Mouse (Mus musculus) 416B (cell line): ENCODE measurements around the gene Gpatch2.

ENCODE experiments used
- DNase-seq: peaks from one replicate; pipeline ENCODE4 v3.0.0; 2011; ENCODE audit warnings: low read depth

Gpatch2 gene

DNA sequence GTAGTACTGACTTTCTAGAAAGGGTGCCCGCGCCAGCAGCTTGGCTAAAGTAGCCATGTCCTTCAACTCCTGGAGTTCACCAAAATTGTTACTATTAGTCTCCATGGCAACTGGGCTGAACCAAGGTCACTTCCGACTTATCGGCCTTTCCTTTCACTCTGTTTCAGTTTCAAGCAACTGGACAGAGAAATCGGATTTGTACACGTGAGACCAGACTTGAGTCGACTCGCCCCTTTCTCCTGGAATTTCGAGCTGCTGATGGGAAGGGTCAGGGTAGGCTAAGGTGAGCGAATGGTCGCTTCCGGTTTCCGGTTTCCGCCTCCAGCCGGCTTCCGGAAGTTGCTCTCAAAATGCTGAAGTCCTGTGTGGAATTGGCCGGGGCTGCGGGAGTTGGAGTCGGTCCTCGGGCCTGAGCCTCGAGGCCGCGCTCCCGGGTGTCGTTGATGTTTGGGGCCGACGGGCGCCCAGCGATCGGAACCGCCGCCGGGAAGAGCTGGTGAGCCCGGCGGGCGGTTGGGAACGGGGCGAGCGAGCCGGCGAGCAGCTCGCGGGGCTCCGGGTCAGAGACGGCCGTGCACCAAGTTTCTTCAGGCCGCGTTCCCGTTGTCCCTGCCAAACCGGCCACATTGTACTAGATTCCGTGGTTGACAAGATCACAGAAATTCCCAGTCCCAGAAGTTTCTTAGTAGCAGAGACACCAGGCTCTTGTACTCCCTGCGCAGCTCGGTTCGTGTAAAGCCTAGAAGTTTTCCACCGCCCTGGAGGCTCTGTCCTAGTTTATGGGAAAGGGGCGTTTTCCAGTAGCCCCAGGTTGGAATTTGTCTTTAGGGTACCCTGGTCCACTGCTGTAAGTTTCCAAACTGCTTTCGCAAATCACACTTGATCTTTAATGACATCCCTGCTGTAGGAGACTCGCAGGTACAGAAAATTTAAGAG lies at the start of gene Gpatch2, which contains the start of gene Spata17:
Gpatch2 (plus strand) TSS at position 328 of the 936 bp plus-strand sequence.
Spata17 (minus strand) TSS at position 285 of the 936 bp plus-strand sequence.
- DNase-seq = peak; percentile 85

DNA sequence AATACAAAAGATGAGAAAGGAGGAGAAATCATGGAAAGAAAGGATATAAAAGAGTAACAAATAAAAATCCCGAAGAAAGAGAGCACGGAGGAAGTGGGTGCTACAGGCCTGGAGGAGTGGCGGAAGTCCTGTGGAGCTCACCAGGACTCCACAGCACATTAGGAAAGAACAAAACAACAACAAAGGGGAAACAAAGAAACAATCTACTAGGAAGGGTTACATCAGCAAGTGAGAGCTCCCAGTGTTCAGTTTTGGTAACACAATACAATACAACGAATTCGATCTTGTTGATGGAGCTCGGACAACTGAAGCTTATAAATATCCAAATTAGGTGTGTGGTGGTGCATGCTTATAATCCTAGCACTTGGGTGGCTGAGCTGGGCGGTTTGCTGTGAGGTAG lies 45.7 kb upstream of the Gpatch2 start:
- no peak for DNase-seq

DNA sequence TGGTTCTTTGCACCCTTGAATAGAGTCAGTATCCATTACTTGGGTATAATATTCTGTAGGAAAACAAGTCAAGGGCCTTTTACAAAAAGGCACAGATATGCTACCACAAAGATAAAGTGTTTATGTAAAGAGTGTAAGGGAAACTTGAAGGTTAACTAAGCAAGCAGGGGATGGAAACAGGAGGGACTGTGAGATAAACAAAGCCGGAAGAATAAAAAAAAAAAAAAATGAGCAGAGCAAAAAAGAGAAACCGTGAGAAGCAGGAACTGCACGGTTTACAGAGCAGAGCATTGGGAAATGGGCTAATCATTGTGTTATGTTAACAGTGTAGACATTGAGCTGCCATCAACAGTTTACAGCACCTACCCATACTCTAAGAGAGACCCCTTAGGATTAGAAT lies 44.9 kb upstream of the Gpatch2 start:
- DNase-seq = no peak

DNA sequence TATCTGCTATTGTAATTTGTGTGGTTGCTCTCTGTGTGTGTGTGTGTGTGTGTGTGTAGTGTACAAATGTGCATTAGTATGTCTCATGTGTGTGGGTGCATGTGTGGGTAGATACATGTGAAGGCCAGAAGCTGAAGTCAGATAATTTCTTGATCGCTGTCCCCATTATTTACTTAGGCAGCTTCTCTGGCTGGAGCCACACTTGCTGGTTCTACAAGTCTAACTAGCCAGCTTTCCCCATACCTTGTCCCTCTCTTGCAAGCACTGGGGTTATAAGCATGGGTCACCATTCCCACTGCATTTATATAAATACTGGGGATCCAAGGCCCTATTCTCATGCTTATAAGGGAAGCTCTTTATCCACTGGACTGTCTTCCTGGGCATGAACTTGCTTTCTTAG lies 39.3 kb upstream of the Gpatch2 start:
- DNase-seq = no peak

DNA sequence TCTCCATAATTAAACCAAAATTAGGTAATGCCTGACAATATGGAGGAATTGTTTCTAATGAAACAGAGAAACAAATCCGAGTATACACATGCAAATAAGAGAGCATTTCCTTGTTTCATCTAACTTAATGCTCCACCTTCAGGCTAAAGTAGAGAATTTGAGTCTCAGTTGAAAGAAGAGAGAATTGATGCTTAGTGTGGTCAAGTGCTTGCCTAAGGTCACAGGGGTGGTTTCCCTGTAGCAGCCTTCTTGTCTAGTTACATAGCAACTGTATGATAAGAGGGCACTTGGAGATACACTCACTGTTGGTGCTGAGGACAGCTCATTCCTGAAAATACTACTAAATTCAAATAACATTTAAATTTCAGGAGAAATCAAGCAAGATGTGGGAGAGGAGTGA lies 36.8 kb upstream of the Gpatch2 start:
- no peak for DNase-seq

DNA sequence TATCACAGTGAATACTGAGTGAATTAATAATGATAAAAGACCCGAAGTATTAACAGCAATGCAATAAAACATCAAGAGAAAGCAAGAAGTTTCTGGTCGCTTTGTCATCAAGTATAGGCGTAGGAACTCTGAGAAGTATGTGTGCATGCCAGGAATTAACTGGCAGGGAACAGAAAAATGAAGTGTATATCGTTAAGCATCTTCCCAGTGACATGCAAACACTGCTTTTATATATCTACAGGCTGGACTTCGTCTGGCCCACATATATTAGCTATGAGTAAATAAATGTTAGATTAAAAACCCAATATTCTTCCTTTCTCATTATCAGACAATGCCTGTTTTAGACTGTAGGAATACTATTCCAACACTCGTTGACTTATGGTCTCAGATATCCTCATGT lies 9.8 kb upstream of the Gpatch2 start:
- no peak for DNase-seq

DNA sequence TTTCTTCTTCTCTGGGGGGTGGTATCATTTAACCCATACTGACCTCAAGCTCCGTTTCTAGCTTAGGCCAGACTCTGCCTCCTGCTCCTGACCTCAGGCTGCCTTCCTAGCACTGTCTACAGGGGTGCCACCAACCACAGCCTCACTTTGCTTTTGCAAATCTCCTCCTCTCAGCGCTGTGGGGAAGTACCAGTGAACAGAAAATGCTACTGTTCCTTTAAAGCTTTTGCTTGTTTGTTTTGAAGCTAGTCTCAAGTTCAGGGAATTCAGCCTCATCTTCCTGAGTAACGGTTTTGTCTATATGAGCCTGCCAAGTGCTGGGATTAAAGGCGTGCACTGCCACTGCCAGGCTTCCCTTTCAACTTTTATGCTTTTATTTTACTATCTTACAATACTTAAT lies 5.8 kb upstream of the Gpatch2 start:
- DNase-seq = no peak

DNA sequence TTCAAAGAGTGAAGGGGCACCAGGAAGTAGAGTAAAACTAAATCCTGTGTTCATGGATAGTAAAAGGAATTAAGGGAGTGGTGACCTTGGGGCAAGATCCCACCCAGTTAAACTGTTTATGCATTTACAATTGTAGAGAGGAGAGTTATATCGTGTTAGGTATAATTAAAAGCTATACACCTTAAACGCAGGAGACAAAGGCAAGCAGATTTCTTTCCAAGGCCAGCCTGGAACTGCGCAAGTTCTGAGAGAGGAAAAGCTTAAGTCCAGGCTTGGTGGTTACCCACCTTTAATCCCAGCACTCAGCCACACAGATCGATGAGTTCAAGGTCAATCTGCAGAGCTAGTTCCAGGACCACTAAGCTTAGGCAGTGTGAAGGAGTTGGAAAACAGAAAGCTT lies 4.6 kb upstream of the Gpatch2 start:
- DNase-seq = no peak

DNA sequence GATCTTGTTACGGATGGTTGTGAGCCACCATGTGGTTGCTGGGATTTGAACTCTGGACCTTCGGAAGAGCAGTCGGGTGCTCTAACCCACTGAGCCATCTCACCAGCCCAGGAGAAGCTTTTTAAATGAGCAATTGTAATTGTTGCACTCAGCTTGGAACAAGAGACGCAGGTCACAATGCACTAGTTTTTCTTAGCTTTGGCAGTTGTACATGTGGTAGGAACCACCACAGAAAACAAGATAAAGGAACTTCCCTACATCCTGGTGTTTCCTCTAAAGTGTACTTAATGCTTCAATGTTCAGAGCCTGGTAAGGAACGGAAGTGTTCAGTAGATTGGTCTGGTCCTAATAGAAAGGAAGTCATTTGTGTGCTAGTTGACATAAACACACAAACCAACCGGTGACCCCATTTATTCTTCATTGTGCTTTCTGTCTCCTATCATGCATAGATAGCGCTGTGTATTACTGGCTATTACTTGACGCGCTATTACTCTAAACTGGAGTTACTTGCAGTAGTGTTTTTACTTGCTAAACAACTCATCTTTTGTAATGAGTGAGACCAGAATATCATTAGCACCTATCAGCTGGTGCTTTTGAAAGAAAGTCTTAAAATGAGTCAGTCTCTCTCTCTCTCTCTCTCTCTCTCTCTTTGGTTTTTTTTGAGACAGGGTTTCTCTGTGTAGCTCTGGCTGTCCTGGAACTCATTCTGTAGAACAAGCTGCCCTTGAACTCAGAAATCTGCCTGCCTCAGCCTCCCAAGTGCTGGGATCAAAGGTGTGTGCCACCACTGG lies 1.5 kb downstream of the Gpatch2 start:
- peak; percentile 68 for DNase-seq

DNA sequence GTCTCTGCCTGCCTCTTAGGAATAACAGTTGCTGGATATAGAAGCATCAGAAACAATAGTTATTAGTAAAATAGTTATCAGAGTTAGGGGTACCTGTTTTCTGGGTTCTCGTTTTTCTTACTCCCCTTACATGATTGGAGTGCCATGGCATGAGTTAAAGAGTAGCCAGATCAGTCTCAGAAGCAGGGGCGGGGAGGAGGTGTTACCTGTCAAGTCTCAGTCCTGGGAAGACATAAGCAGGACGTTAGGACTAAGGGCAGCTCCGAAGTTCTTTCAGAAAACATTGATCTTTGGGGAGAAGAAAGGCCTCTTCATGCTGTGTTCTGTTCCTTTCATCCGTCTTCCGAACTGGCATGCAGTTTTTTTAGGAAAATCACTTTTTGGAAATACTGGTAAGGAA lies 5.4 kb downstream of the Gpatch2 start:
- no peak for DNase-seq

DNA sequence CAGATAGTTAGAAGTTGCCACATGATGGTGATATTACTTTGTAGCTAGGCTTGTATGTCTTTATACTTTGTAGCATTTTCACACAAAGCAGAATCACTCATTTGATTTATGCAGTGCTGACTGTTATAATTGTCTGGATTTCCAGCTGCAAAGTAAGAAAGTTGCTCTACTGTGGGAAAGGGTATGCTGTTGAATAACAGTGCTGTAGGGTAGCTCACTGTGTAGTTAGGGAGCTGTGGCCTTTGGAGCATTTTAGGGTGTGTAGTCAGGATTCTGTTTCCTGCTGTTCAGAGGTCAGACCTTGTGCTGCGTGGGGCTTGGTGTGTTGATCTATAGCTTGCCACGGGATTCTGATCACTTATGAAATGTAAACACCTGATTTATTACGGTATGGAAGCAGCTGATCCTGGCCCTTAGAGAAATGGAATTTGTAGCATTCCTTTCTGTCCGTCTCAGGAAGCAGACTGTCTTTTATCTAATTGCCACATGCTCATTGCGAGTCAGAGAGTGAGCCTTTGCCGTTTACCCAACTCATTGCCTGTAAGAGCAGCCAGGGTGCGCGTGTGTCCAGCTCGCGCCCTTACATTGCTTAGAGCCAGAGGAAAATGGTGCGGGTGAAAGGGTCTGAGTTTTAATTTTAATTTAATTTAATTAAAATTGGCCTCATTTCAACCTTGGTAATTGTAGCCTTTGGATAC lies 11.2 kb downstream of the Gpatch2 start:
- DNase-seq = peak; percentile 48

DNA sequence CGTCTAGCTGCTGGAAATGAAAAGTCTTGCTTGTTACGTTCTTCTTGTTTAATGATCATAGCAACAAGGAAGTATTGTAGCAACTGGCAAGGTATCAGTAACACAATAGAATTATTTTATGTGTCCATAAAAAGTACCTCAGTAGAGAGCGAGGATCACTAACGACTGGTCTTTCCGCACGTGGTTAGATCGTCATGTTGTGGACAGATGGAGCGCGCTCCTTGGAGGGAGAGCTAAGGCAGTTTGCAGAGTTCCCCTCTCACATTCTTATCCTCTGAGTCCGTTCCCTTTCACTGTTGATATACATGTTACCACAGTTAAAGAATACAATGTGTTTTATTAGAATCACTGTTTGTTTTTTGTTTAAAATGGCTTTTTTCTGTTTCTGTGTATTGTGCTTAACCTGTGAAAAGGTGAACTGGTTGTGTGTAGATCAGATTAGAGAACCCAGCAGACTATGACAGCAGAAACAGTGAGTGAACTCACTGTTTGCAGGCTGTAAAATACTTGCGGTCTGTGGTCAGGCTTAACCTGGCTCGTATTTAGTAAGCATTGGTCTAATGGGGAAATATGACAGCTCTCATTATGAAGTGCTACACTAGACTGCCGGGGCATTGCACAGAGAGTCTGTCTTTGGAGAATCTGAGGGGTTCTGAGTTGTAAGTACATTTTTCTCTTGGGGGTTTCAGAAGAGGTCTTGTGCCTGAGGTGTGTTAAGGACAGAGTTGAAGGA lies 13.3 kb downstream of the Gpatch2 start:
- DNase-seq = peak; percentile 46

DNA sequence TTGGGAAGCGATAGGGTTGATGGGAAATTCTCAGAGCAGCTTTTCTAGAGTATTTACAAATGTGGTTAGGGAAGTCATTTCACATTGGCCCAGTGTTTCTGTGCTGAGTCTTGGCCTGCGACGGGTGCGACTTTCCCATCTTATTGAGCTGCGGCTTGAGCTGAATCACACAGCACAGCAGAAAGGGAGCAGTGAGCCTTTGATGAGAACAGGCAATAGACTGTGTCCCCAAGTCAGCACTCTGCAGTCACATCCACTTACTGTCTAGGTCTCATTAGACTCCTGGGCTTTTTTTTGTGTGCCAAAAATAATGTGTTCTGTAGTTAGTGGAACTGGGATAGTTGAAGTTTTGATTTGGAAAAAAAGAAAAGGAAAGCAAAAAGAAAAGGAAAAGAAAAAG lies 14.9 kb downstream of the Gpatch2 start:
- DNase-seq = no peak

DNA sequence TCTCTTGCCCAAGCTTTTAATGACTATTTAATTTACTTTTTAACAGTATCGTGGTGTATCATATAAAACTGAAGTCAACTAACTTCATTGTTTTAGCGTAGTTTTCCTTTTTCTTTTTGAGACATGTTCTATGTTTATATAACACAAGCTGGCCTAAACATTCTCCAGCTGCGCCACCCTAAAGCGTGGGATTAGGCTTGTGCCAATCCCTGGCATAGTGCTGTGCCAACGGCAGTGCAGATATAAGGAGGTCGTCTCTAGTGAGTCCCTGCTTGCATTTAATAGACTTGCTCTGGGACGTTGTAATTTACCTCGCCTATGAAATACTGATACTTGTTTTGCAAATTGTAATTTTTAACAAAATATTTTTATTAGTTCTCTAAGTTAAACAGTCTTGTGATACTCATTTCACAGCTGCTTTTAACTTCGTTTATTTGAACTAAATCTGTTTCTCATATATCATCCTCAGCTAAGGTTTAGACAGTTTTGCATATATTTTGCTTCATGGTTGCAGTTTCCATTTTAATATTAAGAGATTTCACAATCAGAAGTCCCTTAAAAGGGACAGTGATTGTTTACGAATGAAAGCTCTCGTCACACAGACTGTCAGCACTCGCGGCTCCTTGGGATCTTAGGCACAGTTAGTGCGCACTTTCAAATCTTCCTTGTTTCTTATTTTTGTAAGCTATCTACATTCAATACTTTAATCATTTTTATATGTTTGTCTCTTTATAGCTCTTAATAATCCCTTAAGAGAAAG lies 17.1 kb downstream of the Gpatch2 start:
- DNase-seq = no peak

DNA sequence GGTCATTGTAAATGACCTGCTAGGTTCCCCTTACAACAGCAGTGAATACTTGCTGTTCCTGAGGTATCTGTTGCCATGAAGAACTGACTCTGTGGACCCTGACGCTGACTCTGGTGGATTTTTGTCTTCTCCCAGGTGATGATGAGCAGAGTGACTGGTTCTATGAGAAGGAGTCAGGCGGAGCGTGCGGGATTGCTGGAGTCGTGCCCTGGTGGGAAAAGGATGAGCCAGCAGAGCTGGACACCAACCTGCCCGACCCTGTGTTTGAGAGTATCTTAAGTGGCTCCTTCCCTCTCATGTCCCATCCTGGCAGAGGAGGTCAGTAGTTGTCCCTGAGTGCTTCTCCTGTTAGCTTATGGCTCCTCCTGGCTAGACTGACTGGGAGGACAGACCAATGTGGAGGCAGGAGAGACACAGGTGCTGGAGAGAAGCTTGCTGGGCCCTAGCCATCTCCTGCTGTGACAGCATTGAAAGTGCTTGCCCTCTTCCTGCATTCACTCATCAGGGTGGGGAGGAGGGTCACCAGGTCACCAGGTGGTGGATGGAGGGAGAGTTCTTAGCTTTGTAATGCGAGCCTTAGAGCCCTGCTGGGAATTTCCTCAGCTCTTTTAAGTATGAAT lies 17.8 kb downstream of the Gpatch2 start:
- DNase-seq = no peak

DNA sequence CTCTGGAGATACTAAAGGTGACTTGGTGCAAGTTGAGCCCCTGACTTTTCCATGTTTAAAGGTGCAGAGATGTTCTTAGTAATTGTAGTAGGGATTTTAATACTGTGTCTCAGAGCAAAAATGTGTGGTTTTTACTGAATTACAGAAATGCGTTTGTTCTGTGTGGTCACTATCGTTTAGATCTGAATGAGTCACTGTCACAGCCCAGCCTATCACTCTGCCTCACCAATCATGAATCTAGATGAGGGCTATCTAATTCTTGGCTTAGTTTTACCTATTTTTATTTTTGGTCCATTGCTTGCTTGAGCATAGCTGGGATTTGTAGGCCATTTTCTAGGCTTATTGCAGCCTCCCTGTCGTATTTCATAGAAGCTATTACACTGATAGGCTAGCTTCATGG lies 19.9 kb downstream of the Gpatch2 start:
- peak; percentile 61 for DNase-seq

DNA sequence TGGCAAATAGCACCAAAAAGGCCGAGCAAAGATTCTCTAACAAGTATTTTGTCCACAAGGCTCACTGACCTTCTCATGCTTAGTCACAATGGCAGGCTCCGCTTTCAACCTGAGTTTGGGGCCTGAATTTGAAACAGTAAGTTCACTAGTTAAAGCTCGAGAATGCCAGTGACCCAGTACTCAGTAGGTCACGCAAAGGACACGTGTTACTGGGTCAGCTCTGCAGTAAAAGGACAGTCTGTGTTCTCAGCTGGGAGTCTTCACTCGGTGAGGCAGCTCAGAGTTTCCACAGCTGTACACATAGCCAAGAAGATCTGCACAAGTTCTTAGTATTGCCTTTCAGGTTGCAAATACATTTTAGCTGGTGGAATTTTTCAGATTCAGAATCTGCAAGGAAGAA lies 21.0 kb downstream of the Gpatch2 start:
- DNase-seq = no peak

DNA sequence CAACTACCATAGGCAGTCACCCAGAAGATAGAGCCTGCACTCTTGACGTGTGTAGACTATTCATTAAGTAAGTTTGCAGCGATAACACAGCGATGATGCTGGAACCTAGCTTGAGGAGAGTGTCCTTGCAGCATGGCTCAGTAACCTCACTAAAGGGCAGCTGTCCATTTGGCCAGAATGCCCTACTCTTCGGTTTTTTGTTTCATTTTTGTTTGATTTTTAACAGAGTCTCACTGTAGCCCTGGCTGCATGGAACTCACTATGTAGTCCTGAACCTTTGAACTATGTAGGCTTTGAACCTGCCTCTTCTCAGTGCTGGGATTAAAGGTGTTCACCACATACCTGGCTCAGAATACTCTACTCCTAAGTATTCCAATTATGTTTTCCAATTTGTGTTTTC lies 22.8 kb downstream of the Gpatch2 start:
- no peak for DNase-seq

DNA sequence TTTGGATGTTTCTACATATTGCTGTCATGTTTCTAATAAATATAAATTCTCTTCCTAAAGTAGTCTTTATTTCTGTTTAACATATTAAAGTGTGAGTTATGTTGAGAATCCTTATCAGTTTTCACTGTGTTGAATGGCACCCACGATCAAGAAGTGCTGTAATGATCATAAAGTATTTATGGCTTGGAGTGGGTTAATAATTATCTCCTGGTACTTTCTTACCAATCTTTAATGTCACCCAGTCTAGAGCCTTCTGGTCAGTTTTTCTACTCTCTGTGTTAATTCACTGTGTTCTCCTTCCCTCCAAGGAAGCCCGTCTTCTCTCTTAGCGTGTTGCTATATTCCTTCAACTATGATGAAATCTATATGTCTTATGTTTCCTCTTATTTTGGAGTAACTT lies 25.0 kb downstream of the Gpatch2 start:
- no peak for DNase-seq

DNA sequence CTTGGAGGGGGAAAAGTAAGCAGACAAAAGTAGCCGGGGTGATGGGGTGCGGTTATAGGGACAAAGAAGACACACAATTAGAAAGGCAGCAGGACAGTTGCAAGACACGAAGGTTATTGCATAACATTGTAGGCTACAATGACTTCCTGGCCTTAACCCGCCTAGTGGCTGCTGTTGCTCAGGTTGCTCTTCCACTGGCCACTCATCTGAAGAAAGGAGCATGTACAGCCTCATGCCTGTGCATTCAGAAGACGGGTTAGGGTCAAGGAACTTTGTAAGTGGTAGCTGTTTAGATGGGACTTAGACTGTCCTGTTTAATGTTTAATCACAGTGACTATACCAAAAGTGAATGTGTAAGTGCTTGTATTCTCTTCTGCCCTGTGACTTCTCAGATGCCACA lies 26.0 kb downstream of the Gpatch2 start:
- peak; percentile 53 for DNase-seq

DNA sequence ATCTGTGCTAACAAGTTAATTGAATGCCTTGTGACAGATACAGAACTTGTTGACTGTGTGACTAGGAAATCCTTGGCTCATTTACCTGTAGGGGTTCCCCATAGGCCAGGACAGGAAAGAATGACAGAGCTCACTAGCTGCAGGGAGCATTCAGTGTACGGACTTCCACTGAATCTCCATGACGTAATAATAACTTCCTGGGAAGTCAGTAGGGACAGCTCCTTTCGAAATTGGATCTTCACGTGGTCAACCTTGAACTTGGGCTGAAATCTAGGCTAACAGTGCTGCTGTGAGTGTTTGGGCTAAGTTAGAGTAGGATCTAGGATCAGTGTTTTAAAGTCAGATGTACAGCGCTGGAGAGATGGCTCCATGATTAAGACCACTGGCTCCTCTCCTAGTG lies 29.4 kb downstream of the Gpatch2 start:
- no peak for DNase-seq
